Mouse (Mus musculus) cortical plate, adult 2 months (tissue): ENCODE measurements around the gene Ubd. TPM values are rescaled to one million over a fixed set of nuclear protein-coding genes. Genes with fewer than 3 reads are reported as not detected.

Experiments used
- H3K27ac ChIP-seq: fragments of 200-500 bp; 2 replicates; pipeline ENCODE4 v1.5.1; 2012; ENCODE audit warnings: low read length, control low read depth, inconsistent platforms; ENCODE audit not compliant: insufficient read depth
- H3K4me1 ChIP-seq: fragments of 200-500 bp; 2 replicates; pipeline ENCODE4 v1.6.1; 2011; ENCODE audit warnings: low read length; ENCODE audit not compliant: control insufficient read depth, insufficient read depth
- H3K4me3 ChIP-seq: fragments of 200-500 bp; 2 replicates; pipeline ENCODE4 v1.5.1; 2011; ENCODE audit warnings: mild to moderate bottlenecking, low read length, control low read depth; ENCODE audit not compliant: insufficient read depth
- CTCF ChIP-seq: fragments of 200-500 bp; IDR thresholded peaks from 2 replicates; pipeline ENCODE4 v1.5.1; 2011; ENCODE audit warnings: mild to moderate bottlenecking, control low read depth, low read length; ENCODE audit not compliant: insufficient read depth; ENCODE audit errors: extremely low read depth
- POLR2A ChIP-seq: fragments of 200-500 bp; IDR thresholded peaks from 2 replicates; pipeline ENCODE4 v1.6.1; 2011; ENCODE audit warnings: mild to moderate bottlenecking, low read length, control low read depth; ENCODE audit not compliant: insufficient read depth; ENCODE audit errors: extremely low read depth
- polyA plus RNA-seq: library from polyadenylated mRNA; depleted of rRNA; stranded (reverse); fragments of >200 nt; gene quantifications from 2 replicates; pipeline ENCODE4 v1.2.3, GENCODE M21; 2012; rRNA removed

Gene Ubd
- not detected in 2 replicates for polyA plus RNA-seq

DNA sequence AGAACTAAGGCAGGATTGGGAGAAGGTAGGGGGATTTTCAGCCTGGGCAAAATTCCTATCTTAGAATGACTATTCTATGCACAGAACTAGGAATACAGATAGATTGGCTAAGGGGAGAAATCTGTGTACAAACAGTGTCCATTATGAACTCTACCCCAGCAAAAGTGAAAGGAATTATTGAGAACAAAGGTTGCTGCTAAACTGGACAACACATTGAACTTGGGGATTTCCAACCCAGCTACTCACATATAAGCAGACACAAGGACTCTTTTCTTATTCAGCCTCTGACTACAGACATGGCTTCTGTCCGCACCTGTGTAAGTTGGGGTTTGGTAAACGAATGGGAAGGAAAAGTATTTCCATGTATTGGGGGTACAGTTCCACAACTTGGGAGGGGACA lies at the start of gene Ubd:
Ubd (plus strand) TSS at position 237 of the 400 bp plus-strand sequence.
- Histone ChIP-seq H3K4me1 (no peaks in the 10 kb centered on the region), H3K4me3 (no peak within 1 kb of the TSS), H3K27ac (no peak within 1 kb of the TSS)
- TF ChIP-seq CTCF: no peak
- no peak for TF ChIP-seq POLR2A

DNA sequence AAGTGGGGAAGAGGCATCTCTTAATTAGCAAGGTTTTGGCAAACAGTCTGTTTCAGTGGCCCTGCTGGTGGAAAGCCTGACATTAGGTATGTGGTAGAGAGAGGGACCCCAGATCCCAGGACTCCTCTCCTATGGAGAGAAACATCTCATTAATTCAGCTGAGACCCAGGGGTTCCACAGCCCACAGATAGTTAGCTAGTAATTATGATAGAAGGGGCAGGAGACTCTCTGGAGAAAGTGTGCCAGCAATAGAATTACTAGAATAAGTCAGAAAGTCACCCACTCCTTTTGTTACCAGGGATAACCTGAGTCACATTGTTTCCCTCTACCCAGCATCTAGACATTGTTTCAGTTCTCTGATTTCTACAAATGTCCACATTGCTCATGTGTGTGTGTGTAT lies 32.3 kb upstream of the Ubd start, which contains the start of gene Olfr93:
Olfr93 (minus strand) TSS at position 101 of the 400 bp plus-strand sequence.
- TF ChIP-seq CTCF (no peak), POLR2A (no peak)
- H3K4me3 ChIP-seq: no peak within 1 kb of the TSS
- no peak within 1 kb of the TSS for H3K27ac ChIP-seq
- no peaks in the 10 kb centered on the region for H3K4me1 ChIP-seq

DNA sequence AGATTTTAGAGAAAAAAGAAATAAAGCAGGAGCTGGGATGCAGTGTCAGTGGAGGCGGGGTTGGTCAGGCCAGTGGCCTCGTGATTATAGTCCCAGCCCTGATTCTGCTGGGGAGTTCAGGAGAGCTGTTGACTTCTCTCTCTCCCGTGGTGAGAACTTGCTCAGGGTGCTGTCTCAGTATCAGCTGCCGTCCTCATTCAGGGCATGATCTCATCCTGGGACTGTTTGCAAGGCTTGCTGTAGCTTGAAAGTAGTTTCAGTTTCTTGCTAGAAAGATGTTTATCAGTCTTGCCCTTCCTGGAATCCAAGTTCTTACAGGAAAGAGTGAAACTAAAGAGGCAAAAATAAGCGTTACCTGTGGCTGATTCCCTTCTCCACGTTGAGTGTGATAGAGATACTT lies 8.2 kb upstream of the Ubd start:
- H3K4me3 ChIP-seq: no peak overlapping the region
- H3K27ac ChIP-seq: no peak overlapping the region
- no peaks in the 10 kb centered on the region for H3K4me1 ChIP-seq
- TF ChIP-seq CTCF (no peak), POLR2A (no peak)

DNA sequence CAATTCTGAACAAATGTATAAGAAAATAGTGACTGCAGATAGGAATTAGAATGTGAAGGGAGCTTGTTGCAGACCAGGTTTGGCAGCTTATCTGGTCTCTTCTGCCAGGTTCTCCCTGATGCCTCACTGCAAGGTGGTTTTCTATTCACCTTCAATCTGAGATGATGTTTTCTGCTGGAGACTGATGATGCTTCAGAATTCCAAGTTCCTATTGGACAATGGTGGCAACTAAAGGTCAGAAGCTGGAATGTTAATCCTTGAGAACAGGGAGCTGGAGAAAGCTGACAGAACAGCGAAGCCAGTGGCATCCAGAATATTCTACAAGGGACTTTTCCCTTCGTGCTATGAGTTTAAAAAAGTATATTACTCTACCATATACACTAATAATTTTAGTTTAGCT lies 3.0 kb upstream of the Ubd start:
- Histone ChIP-seq H3K4me1 (no peaks in the 10 kb centered on the region), H3K27ac (no peak overlapping the region), H3K4me3 (no peak overlapping the region)
- TF ChIP-seq CTCF (no peak), POLR2A (no peak)

DNA sequence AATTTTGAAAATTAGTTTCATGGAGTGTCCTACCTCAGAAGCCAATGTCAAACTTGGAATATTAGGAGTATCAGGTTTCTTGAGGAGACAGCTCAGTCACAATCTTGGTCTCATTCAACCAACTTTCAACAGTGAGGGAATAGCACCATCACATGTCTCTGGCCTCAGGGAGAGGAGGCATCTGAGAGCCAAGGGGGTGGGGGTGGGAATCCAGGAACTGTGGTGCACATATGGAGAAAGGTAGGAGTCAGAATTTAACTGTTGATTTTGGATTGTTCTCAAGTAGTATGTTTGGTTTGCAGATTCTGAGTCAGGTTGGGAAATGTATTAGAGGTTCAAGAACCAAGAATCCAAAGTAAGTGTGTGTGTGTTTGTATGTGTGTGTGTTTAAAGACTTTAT lies 660 bp upstream of the Ubd start:
- no peak for TF ChIP-seq CTCF
- no peak for TF ChIP-seq POLR2A
- Histone ChIP-seq H3K4me3 (no peak overlapping the region), H3K27ac (no peak overlapping the region), H3K4me1 (no peaks in the 10 kb centered on the region)

DNA sequence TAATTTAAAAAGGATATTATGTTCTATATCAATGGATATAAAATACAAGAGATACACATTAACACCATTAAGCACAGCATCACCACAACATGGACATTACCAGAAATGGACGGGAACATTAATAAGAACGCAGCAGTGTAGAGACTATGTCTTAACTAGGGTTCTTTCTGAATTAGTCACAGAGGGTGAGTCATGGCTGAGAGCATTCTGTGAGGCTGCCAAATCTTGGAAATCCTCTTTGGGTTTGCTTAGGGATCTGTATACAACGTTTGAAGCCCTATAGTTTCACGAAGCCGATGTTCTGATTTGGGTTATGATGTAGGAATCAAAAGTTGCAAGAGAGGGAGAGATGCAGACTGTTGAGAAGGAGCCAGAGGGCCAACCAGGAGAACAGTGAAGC lies 1.1 kb downstream of the Ubd start:
- H3K4me3 ChIP-seq: no peak overlapping the region
- TF ChIP-seq POLR2A: no peak
- TF ChIP-seq CTCF: no peak
- H3K27ac ChIP-seq: no peak overlapping the region
- H3K4me1 ChIP-seq: no peaks in the 10 kb centered on the region

DNA sequence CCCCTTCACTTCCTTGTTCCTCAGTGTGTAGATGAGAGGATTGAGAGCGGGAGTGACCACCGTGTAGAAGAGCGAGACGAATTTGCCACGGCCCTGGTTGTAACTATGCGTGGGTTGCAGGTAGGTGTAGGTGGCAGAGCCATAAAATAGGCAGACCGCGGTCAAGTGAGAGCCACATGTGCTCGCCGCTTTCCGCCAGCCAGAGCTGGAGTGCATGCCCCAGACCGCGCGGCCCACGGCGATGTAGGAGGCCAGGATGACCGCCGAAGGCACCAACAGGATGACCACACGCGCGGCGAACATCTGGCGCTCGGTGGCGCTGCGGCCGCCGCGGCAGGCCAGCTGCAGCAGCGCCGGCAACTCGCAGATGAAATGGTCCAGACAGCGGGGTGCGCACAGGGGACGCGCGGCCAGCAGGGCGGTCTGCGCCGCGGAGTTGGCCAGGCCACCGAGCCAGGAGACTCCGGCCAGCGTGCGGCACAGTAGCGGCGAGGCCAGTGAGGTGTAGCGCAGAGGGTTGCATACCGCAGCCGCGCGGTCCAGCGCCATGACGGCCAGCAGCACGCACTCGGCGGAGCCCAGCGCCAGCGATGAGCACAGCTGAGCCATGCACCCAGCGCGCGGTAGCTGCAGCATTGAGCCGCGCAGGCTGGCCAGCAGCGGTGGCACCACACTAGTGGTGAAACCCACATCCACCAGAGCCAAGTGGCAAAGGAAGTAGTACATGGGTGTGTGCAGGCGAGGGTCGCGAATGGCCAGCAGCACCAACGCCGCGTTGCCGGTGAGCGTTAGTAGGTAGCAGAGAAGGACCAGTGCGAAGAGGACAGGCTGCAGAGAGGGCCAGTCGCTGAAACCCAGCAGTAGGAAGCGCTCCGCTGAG lies 3.4 kb downstream of the Ubd start:
- no peak for TF ChIP-seq POLR2A
- no peak for TF ChIP-seq CTCF
- Histone ChIP-seq H3K4me3 (peak overlapping the region; percentile 45), H3K4me1 (no peaks in the 10 kb centered on the region), H3K27ac (no peak overlapping the region)

DNA sequence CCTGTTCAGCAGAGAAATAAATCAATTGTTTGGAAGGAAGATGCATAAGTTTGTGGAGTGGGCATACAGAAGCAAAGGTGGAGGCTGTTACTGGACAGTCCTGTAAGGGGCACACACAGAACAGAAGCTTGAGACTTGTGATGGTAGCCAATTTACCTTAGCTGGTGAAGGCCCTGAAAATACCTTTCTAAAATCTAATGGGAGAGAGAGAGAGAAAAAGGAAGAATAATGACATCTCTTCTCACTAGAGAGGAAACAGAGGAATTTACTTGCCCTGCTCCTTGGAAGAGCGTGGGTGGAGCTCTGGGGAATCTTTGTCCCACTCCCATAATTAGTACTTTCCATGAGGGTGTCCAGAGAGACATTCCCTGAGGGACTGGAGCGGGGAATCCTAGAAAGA lies 7.2 kb downstream of the Ubd start, which contains the start of gene Olfr94:
Olfr94 (minus strand) TSS at position 101 of the 400 bp plus-strand sequence.
- H3K4me1 ChIP-seq: no peaks in the 10 kb centered on the region
- no peak within 1 kb of the TSS for H3K4me3 ChIP-seq
- H3K27ac ChIP-seq: no peak within 1 kb of the TSS
- no peak for TF ChIP-seq CTCF
- TF ChIP-seq POLR2A: no peak

DNA sequence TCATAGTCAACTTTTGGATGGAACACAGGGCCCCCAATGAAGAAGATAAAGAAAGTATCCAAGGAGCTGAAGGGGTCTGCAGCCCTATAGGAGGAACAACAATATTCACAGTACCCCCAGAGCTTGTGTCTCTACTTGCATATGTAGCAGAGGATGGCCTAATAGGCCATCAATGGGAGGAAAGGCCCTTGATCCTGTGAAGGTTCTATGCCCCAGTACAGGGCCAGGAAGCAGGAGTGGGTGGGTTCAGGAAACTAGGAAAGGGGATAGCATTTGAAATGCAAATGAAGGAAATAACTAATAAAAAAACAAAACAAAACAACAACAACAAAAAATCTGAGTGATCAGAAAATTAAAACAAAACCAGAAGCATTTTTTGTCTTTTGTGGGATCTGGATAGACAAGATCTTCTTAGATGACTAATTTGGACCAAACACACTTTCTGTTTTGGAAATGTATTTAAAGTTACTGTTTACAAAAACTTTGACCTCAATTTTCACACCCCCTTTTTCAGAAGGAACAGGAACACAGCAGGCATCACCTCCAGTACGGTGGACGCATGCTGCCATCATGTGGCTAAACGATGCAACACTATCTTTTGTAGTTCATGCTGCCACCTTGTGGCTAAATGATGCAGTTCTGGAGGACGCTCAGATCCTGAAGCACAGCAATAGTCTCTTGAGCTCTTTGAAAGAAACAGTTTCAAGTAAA lies 9.7 kb downstream of the Ubd start:
- H3K27ac ChIP-seq: no peak overlapping the region
- TF ChIP-seq POLR2A: no peak
- peak; percentile 100 for TF ChIP-seq CTCF
- no peak overlapping the region for H3K4me3 ChIP-seq
- H3K4me1 ChIP-seq: no peaks in the 10 kb centered on the region
